Comparison of ENCODE assay signal across 9 mouse cellular contexts in genomic region chr5:144884629-144885217, GRCm38 (mm10).
DNase-seq lines count a peak whose midpoint lies in the region; ATAC-seq lines count a peak whose summit lies in the region.
"Had no signal": no experiment of that assay in that cellular context is flagged by ENCODE, and none has a peak within 500 bp of the region (broad histone marks: within the 10 kb centered on the region; RNA-seq: fewer than 3 reads in every experiment).

No protein-coding gene starts in this region.

- no peak overlapping the region for H3K9ac ChIP-seq in forebrain, embryonic 14.5 days (ENCODE audit: low read length)
- H3K9ac ChIP-seq in midbrain, embryonic 14.5 days (replicated peaks; ENCODE audit: low read length) = no peak overlapping the region
- H3K9ac ChIP-seq in midbrain, embryonic 15.5 days = no peak overlapping the region
- H3K9ac ChIP-seq in stomach, embryonic 16.5 days (ENCODE audit: low read length) = no peak overlapping the region
- H3K9ac ChIP-seq: liver, embryonic 15.5 days had no signal

- WGBS in forebrain, embryonic 14.5 days = 82% methylated on average over 13 of the region's 13 CpGs
- 86% methylated on average over 13 of the region's 13 CpGs for WGBS in forebrain, embryonic 10.5 days
- WGBS in midbrain, embryonic 14.5 days = 85% methylated on average over 13 of the region's 13 CpGs
- WGBS in midbrain, embryonic 15.5 days = 84% methylated on average over 13 of the region's 13 CpGs
- 76% methylated on average over 13 of the region's 13 CpGs for WGBS in stomach, embryonic 16.5 days

- no peak for ATAC-seq in forebrain, embryonic 14.5 days
- ATAC-seq in midbrain, embryonic 14.5 days (ENCODE audit: low FRiP score, low TSS enrichment) = no peak
- ATAC-seq in midbrain, embryonic 15.5 days (replicated peaks) = no peak
- 0 out of 2 replicates have a peak, but pooled peaks have one; percentile 35 for ATAC-seq in stomach, embryonic 16.5 days (ENCODE audit: insufficient read depth, low FRiP score)

- H3K4me3 ChIP-seq in forebrain, embryonic 14.5 days (ENCODE audit: low read depth, low read length) = no peak overlapping the region
- no peak overlapping the region for H3K4me3 ChIP-seq in forebrain, embryonic 10.5 days
- no peak overlapping the region for H3K4me3 ChIP-seq in midbrain, embryonic 14.5 days (replicated peaks; ENCODE audit: low read depth, low read length)
- no peak overlapping the region for H3K4me3 ChIP-seq in midbrain, embryonic 15.5 days
- no peak overlapping the region for H3K4me3 ChIP-seq in stomach, embryonic 16.5 days (replicated peaks; ENCODE audit: low read length)
- H3K4me3 ChIP-seq: liver, embryonic 15.5 days had no signal

- H3K4me1 ChIP-seq in forebrain, embryonic 14.5 days (ENCODE audit: control insufficient read depth, insufficient read depth, low read length) = no peaks in the 10 kb centered on the region
- H3K4me1 ChIP-seq in forebrain, embryonic 10.5 days = no peaks in the 10 kb centered on the region
- H3K4me1 ChIP-seq in midbrain, embryonic 14.5 days (ENCODE audit: control insufficient read depth, insufficient read depth, low read length) = no peaks in the 10 kb centered on the region
- no peaks in the 10 kb centered on the region for H3K4me1 ChIP-seq in midbrain, embryonic 15.5 days
- no peaks in the 10 kb centered on the region for H3K4me1 ChIP-seq in stomach, embryonic 16.5 days (ENCODE audit: control insufficient read depth, insufficient read depth, low read length)
- H3K4me1 ChIP-seq: liver, embryonic 15.5 days had no signal

- peak; percentile 47 for DNase-seq in forebrain, embryonic 14.5 days (ENCODE audit: low spot score)
- DNase-seq in forebrain, embryonic 10.5 days (ENCODE audit: extremely low spot score, low spot score) = no peak
- peak; percentile 51 for DNase-seq in midbrain, embryonic 14.5 days
- DNase-seq in left cerebral cortex, adult 11 months (ENCODE audit: low spot score) = peak; percentile 22
- no peak for DNase-seq in gastrocnemius, postnatal 36 days
- no peak for DNase-seq in thymus, postnatal 14 days

- H3K27ac ChIP-seq in forebrain, embryonic 14.5 days (ENCODE audit: low read depth, low read length) = no peak overlapping the region
- no peak overlapping the region for H3K27ac ChIP-seq in forebrain, embryonic 10.5 days
- no peak overlapping the region for H3K27ac ChIP-seq in midbrain, embryonic 14.5 days (replicated peaks; ENCODE audit: low read depth, low read length)
- H3K27ac ChIP-seq in midbrain, embryonic 15.5 days = no peak overlapping the region
- H3K27ac ChIP-seq in stomach, embryonic 16.5 days (ENCODE audit: low read length) = no peak overlapping the region
- H3K27ac ChIP-seq: liver, embryonic 15.5 days had no signal

- H3K4me2 ChIP-seq in forebrain, embryonic 14.5 days (ENCODE audit: low read length) = no peak overlapping the region
- no peak overlapping the region for H3K4me2 ChIP-seq in midbrain, embryonic 14.5 days (ENCODE audit: low read length)
- H3K4me2 ChIP-seq in midbrain, embryonic 15.5 days = no peak overlapping the region
- no peak overlapping the region for H3K4me2 ChIP-seq in stomach, embryonic 16.5 days (ENCODE audit: low read depth, low read length)
- H3K4me2 ChIP-seq: liver, embryonic 15.5 days had no signal

- intact Hi-C loops in gastrocnemius, postnatal 36 days (cut with DNase I) = loop anchor here (2.0 kb wide), 1 partner anchor 102 kb away; no protein-coding TSS in a partner anchor

- H3K27me3 ChIP-seq in forebrain, embryonic 14.5 days (replicated peaks; ENCODE audit: control insufficient read depth, insufficient read depth, low read length) = no peaks in the 10 kb centered on the region
- H3K27me3 ChIP-seq in forebrain, embryonic 10.5 days (ENCODE audit: poor library complexity, severe bottlenecking) = no peaks in the 10 kb centered on the region
- no peaks in the 10 kb centered on the region for H3K27me3 ChIP-seq in midbrain, embryonic 14.5 days (ENCODE audit: control insufficient read depth, insufficient read depth, low read length)
- H3K27me3 ChIP-seq in midbrain, embryonic 15.5 days (replicated peaks) = no peaks in the 10 kb centered on the region
- H3K27me3 ChIP-seq in stomach, embryonic 16.5 days (ENCODE audit: control insufficient read depth, insufficient read depth, low read length) = no peaks in the 10 kb centered on the region
- H3K27me3 ChIP-seq: liver, embryonic 15.5 days had no signal

- H3K9me3 ChIP-seq in forebrain, embryonic 14.5 days (replicated peaks; ENCODE audit: control insufficient read depth, low read length) = no peaks in the 10 kb centered on the region
- H3K9me3 ChIP-seq in forebrain, embryonic 10.5 days = no peaks in the 10 kb centered on the region; the same call in 1 of the 2 replicates
- H3K9me3 ChIP-seq in midbrain, embryonic 14.5 days (ENCODE audit: control insufficient read depth, low read length) = no peaks in the 10 kb centered on the region
- no peaks in the 10 kb centered on the region for H3K9me3 ChIP-seq in midbrain, embryonic 15.5 days
- H3K9me3 ChIP-seq in stomach, embryonic 16.5 days (replicated peaks; ENCODE audit: control insufficient read depth, low read length) = no peaks in the 10 kb centered on the region; the same call in 1 of the 2 replicates
- H3K9me3 ChIP-seq: liver, embryonic 15.5 days had no signal

- H3K36me3 ChIP-seq in forebrain, embryonic 14.5 days (ENCODE audit: control insufficient read depth, insufficient read depth, low read length) = peaks cover 91% of the 10 kb centered on the region
- peaks cover 99% of the 10 kb centered on the region for H3K36me3 ChIP-seq in forebrain, embryonic 10.5 days (replicated peaks)
- peaks cover 99% of the 10 kb centered on the region for H3K36me3 ChIP-seq in midbrain, embryonic 14.5 days (ENCODE audit: control insufficient read depth, insufficient read depth, low read length)
- peaks cover 72% of the 10 kb centered on the region for H3K36me3 ChIP-seq in midbrain, embryonic 15.5 days (replicated peaks)
- H3K36me3 ChIP-seq in stomach, embryonic 16.5 days (ENCODE audit: control insufficient read depth, insufficient read depth, low read length) = peaks cover 38% of the 10 kb centered on the region

Comparison
In these comparisons a context has a peak if more than half of its experiments do, and no peak if none do; other contexts are left out.
1. DNase-seq: peak in forebrain, embryonic 14.5 days (single experiment), midbrain, embryonic 14.5 days (single experiment) and left cerebral cortex, adult 11 months (single experiment); none in forebrain, embryonic 10.5 days (single experiment), gastrocnemius, postnatal 36 days (0 of 2) and thymus, postnatal 14 days (single experiment).